Mouse (Mus musculus) neural tube, embryonic 14.5 days (tissue): ENCODE results near the gene Tex52. TPM values are rescaled to one million over a fixed set of nuclear protein-coding genes. Genes with fewer than 3 reads are reported as not detected.
"Not testable (repeated sequence)": the region's sequence is repeated elsewhere in the genome, so short reads cannot be mapped to it uniquely, and the experiment has no call there.

ENCODE experiments used
- ATAC-seq: fragments of 200-750 bp; cut with Nextera tagmentation; 2 replicates; pipeline ENCODE4 v1.8.0; 2017; ENCODE audit warnings: low read depth, mild to moderate bottlenecking, moderate TSS enrichment, moderate library complexity
- H3K27ac ChIP-seq: fragments of 300-500 bp; sonication (generic); 2 replicates; pipeline ENCODE4 v1.5.1; 2014; ENCODE audit warnings: low read depth, mild to moderate bottlenecking, control low read depth, low read length, moderate library complexity, mixed read lengths
- H3K27me3 ChIP-seq: fragments of 300-500 bp; sonication (generic); 2 replicates; pipeline ENCODE4 v1.6.1; 2014; ENCODE audit warnings: low read length; ENCODE audit not compliant: control insufficient read depth, insufficient read depth
- H3K36me3 ChIP-seq: fragments of 300-500 bp; sonication (generic); 2 replicates; pipeline ENCODE4 v1.6.1; 2014; ENCODE audit warnings: low read length, mixed read lengths; ENCODE audit not compliant: control insufficient read depth, insufficient read depth
- H3K4me1 ChIP-seq: fragments of 300-500 bp; sonication (generic); 2 replicates; pipeline ENCODE4 v1.6.1; 2014; ENCODE audit warnings: low read length; ENCODE audit not compliant: control insufficient read depth, insufficient read depth
- H3K4me2 ChIP-seq: fragments of 300-500 bp; sonication (generic); 2 replicates; pipeline ENCODE4 v1.6.1; 2014; ENCODE audit warnings: mild to moderate bottlenecking, low read depth, low read length, control low read depth
- H3K4me3 ChIP-seq: fragments of 300-500 bp; sonication (generic); 2 replicates; pipeline ENCODE4 v1.5.1; 2014; ENCODE audit warnings: low read depth, low read length, control low read depth, mixed read lengths
- H3K9ac ChIP-seq: fragments of 300-500 bp; sonication (generic); replicated peaks from 2 replicates; pipeline ENCODE4 v1.6.1; 2014; ENCODE audit warnings: low read depth, mild to moderate bottlenecking, control low read depth, low read length, mixed read lengths
- H3K9me3 ChIP-seq: fragments of 300-500 bp; sonication (generic); 2 replicates; pipeline ENCODE4 v1.6.1; 2016; ENCODE audit warnings: low read length; ENCODE audit not compliant: control insufficient read depth
- WGBS: fragments of 180-500 bp; shearing (Covaris S2); extraction: QIAGEN DNeasy Blood & Tissue Kit; methylation state at CpG from one replicate; pipeline ENCODE4 v1.1.7; 2014; 5-methylcytosine and 5-hydroxymethylcytosine counted together
- polyA plus RNA-seq: library from polyadenylated mRNA; unstranded; fragments of >200 nt; fragmentation: Nextera tagmentation; extraction: Ambion mirVana; gene quantifications from 2 replicates; pipeline ENCODE4 v1.2.1, GENCODE M21; 2014

Gene Tex52
- polyA plus RNA-seq, 1 experiment from 2014 or later, result 0.19 TPM

- no peaks in the 10 kb centered on the region for H3K9me3 ChIP-seq
- no peak overlapping the region for H3K4me3 ChIP-seq
- no peaks in the 10 kb centered on the region for H3K36me3 ChIP-seq
- no peak overlapping the region for H3K9ac ChIP-seq
- H3K4me1 ChIP-seq, result peaks cover 7% of the 10 kb centered on the region
- no peak overlapping the region for H3K4me2 ChIP-seq
- no peaks in the 10 kb centered on the region for H3K27me3 ChIP-seq
- H3K27ac ChIP-seq, result no peak overlapping the region
- 94% methylated on average over 5 of the region's 5 CpGs for WGBS
- ATAC-seq, result no peak
Measured at GRCm38 (mm10) chr6:128366466-128366865, 8.8 kb upstream of the Tex52 start.

- 97% methylated on average over 5 of the region's 5 CpGs for WGBS
- no peak for ATAC-seq
- Histone ChIP-seq H3K9ac (no peak overlapping the region), H3K4me3 (no peak overlapping the region), H3K27me3 (no peaks in the 10 kb centered on the region), H3K36me3 (no peaks in the 10 kb centered on the region), H3K4me1 (no peaks in the 10 kb centered on the region), H3K27ac (no peak overlapping the region), H3K4me2 (no peak overlapping the region), H3K9me3 (no peaks in the 10 kb centered on the region)
Measured at GRCm38 (mm10) chr6:128370040-128370439, 5.2 kb upstream of the Tex52 start.

- Histone ChIP-seq H3K9me3 (no peaks in the 10 kb centered on the region), H3K4me1 (no peaks in the 10 kb centered on the region), H3K4me3 (no peak overlapping the region), H3K4me2 (no peak overlapping the region), H3K27me3 (no peaks in the 10 kb centered on the region), H3K9ac (no peak overlapping the region), H3K36me3 (no peaks in the 10 kb centered on the region), H3K27ac (no peak overlapping the region)
- 92% methylated on average over 17 of the region's 17 CpGs for WGBS
- no peak for ATAC-seq
Measured at GRCm38 (mm10) chr6:128376371-128377085, 1.3 kb downstream of the Tex52 start.

GRCm38 (mm10) chr6:128379636-128380035, 4.4 kb downstream of the Tex52 start:
- no peaks in the 10 kb centered on the region for H3K9me3 ChIP-seq
- no peak overlapping the region for H3K9ac ChIP-seq
- no peak for ATAC-seq
- H3K27me3 ChIP-seq, result no peaks in the 10 kb centered on the region
- H3K36me3 ChIP-seq, result no peaks in the 10 kb centered on the region
- WGBS, result 89% methylated on average over 16 of the region's 16 CpGs
- no peaks in the 10 kb centered on the region for H3K4me1 ChIP-seq
- no peak overlapping the region for H3K4me2 ChIP-seq
- H3K27ac ChIP-seq, result no peak overlapping the region
- H3K4me3 ChIP-seq, result no peak overlapping the region

- not testable (repeated sequence) for H3K9ac ChIP-seq, H3K4me1 ChIP-seq, H3K36me3 ChIP-seq, H3K27me3 ChIP-seq, H3K4me3 ChIP-seq, ATAC-seq, H3K9me3 ChIP-seq, H3K27ac ChIP-seq, H3K4me2 ChIP-seq
- 86% methylated on average over 1 of the region's 1 CpGs for WGBS
Measured at GRCm38 (mm10) chr6:128380594-128381167, 5.4 kb downstream of the Tex52 start.

- 71% methylated on average over 3 of the region's 3 CpGs for WGBS
- no peak overlapping the region for H3K4me2 ChIP-seq
- no peak for ATAC-seq
- H3K27ac ChIP-seq, result no peak overlapping the region
- no peak overlapping the region for H3K9ac ChIP-seq
- H3K4me1 ChIP-seq, result no peaks in the 10 kb centered on the region
- H3K4me3 ChIP-seq, result no peak overlapping the region
- no peaks in the 10 kb centered on the region for H3K36me3 ChIP-seq
- H3K9me3 ChIP-seq, result no peaks in the 10 kb centered on the region
- H3K27me3 ChIP-seq, result no peaks in the 10 kb centered on the region
Measured at GRCm38 (mm10) chr6:128381254-128381653, 6.0 kb downstream of the Tex52 start.

- H3K27ac ChIP-seq, result no peak overlapping the region
- no peak for ATAC-seq
- H3K4me3 ChIP-seq, result no peak overlapping the region
- no peaks in the 10 kb centered on the region for H3K9me3 ChIP-seq
- H3K27me3 ChIP-seq, result no peaks in the 10 kb centered on the region
- H3K36me3 ChIP-seq, result no peaks in the 10 kb centered on the region
- H3K9ac ChIP-seq, result no peak overlapping the region
- H3K4me2 ChIP-seq, result no peak overlapping the region
- no peaks in the 10 kb centered on the region for H3K4me1 ChIP-seq
- WGBS, result 76% methylated on average over 7 of the region's 7 CpGs
Measured at GRCm38 (mm10) chr6:128383752-128384151, 8.5 kb downstream of the Tex52 start.

GRCm38 (mm10) chr6:128385026-128385425, 9.8 kb downstream of the Tex52 start:
- Histone ChIP-seq H3K4me3 (no peak overlapping the region), H3K27ac (no peak overlapping the region), H3K9me3 (no peaks in the 10 kb centered on the region), H3K9ac (no peak overlapping the region), H3K36me3 (no peaks in the 10 kb centered on the region), H3K4me1 (no peaks in the 10 kb centered on the region), H3K4me2 (no peak overlapping the region), H3K27me3 (no peaks in the 10 kb centered on the region)
- 82% methylated on average over 1 of the region's 1 CpGs for WGBS
- ATAC-seq, result no peak

- Histone ChIP-seq H3K9ac (no peak overlapping the region), H3K36me3 (no peaks in the 10 kb centered on the region), H3K27ac (no peak overlapping the region), H3K9me3 (no peaks in the 10 kb centered on the region), H3K4me1 (no peaks in the 10 kb centered on the region), H3K27me3 (no peaks in the 10 kb centered on the region), H3K4me2 (no peak overlapping the region), H3K4me3 (no peak overlapping the region)
- ATAC-seq, result no peak
- 90% methylated on average over 1 of the region's 1 CpGs for WGBS
Measured at GRCm38 (mm10) chr6:128389185-128389584, 13.9 kb downstream of the Tex52 start.
